Mouse (Mus musculus) hindbrain, embryonic 10.5 days (tissue): Measurements from ENCODE around the gene Zfp386. TPM values are rescaled to one million over a fixed set of nuclear protein-coding genes. Genes with fewer than 3 reads are reported as not detected.

ENCODE experiments used
- DNase-seq: peaks from one replicate; pipeline ENCODE4 v3.0.0-alpha.2; 2017; ENCODE audit warnings: low spot score
- H3K27ac ChIP-seq: fragments of 300-500 bp; sonication (generic); 2 replicates; pipeline ENCODE4 v1.5.1; 2016; ENCODE audit warnings: mild to moderate bottlenecking, moderate library complexity
- H3K27me3 ChIP-seq: fragments of 300-500 bp; sonication (generic); 2 replicates; pipeline ENCODE4 v1.6.1; 2016; ENCODE audit warnings: mild to moderate bottlenecking; ENCODE audit not compliant: poor library complexity, insufficient read depth, severe bottlenecking
- H3K36me3 ChIP-seq: fragments of 300-500 bp; sonication (generic); 2 replicates; pipeline ENCODE4 v1.6.1; 2016; ENCODE audit warnings: mild to moderate bottlenecking, moderate library complexity
- H3K4me1 ChIP-seq: fragments of 300-500 bp; sonication (generic); replicated peaks from 2 replicates; pipeline ENCODE4 v1.6.1; 2016; ENCODE audit warnings: mild to moderate bottlenecking
- H3K4me3 ChIP-seq: fragments of 300-500 bp; sonication (generic); 2 replicates; pipeline ENCODE4 v1.5.1; 2016; ENCODE audit warnings: mild to moderate bottlenecking, moderate library complexity
- H3K9me3 ChIP-seq: fragments of 300-500 bp; sonication (generic); 2 replicates; pipeline ENCODE4 v1.6.1; 2016; ENCODE audit warnings: mild to moderate bottlenecking, moderate library complexity
- WGBS: fragments of 180-500 bp; shearing (Covaris S2); methylation state at CpG from one replicate; pipeline ENCODE4 v1.1.7; 2016; 5-methylcytosine and 5-hydroxymethylcytosine counted together
- polyA plus RNA-seq: library from polyadenylated mRNA; unstranded; fragments of >200 nt; fragmentation: Nextera tagmentation; extraction: Ambion mirVana; gene quantifications from 2 replicates; pipeline ENCODE4 v1.2.1, GENCODE M21; 2016

Zfp386 gene
- polyA plus RNA-seq, 1 experiment from 2014 or later: 60.9 TPM

DNA sequence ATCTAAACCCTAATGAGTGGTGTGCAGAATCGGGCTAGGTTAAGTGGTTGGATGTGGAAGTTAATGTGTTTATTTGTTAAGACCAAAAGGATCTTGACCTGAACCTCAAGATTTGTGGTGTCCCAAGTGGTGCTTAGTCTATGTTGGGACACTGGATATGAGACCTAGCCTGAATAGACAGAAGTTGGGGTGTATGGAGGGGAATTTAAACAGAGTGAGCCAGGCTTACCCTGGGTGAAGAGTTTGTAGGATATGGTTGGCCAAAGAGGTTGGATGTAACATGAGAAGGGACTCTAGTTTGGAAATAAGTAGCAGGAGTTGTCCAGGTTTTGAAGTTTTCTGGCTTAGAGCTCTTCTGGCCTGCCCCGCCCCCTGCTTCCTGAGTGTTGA lies 14.7 kb downstream of the Zfp386 start:
- Histone ChIP-seq H3K27me3 (no peaks in the 10 kb centered on the region), H3K36me3 (peaks cover 52% of the 10 kb centered on the region), H3K4me1 (no peaks in the 10 kb centered on the region), H3K9me3 (peaks cover 53% of the 10 kb centered on the region), H3K4me3 (no peak overlapping the region), H3K27ac (no peak overlapping the region)
- WGBS: 94% methylated on average over 2 of the region's 2 CpGs
- no peak for DNase-seq

DNA sequence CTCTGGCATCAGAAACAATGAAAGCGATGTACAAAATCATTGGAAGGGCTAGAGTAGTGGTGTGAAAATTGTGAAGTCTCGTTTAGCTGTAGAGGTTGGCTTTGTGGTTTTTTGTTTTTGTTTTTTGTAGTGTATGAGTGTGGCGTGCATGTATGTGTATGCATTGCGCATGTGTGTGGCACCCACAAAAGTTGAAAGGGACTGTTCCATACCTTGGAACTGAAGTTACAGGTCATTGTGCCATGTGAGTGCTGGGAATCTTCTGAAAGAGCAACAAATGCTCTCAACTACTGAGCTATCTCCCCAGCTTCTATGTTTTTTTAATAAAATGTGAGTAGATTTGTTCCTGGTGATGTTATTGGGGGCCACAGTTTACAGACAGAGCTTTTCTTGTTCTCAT lies 15.5 kb downstream of the Zfp386 start:
- peaks cover 45% of the 10 kb centered on the region for H3K9me3 ChIP-seq
- H3K4me3 ChIP-seq: no peak overlapping the region
- H3K4me1 ChIP-seq: no peaks in the 10 kb centered on the region
- H3K36me3 ChIP-seq: peaks cover 44% of the 10 kb centered on the region
- H3K27me3 ChIP-seq: no peaks in the 10 kb centered on the region
- no peak for DNase-seq
- H3K27ac ChIP-seq: no peak overlapping the region
- whole genome bisulfite sequencing: 96% methylated on average over 4 of the region's 4 CpGs

DNA sequence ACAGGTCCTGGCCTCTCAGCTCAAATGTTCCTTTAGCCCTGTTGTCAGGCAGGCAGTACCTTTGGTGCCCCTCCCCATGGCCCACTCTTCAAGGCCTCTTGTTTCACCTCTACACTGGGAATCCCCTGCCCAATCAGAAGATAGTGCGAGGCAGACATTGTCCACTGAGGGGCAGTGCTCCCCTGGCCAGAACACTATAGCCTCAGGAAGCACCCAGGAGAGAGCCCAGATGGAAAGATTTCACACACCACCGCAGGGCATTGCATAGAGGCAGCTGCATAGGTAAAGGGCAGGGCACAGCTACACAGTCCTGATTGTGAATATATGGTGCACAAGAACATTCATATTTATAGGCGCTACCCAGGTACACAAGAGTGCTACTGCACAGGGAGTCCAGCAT lies 23.5 kb downstream of the Zfp386 start:
- no peak overlapping the region for H3K27ac ChIP-seq
- no peaks in the 10 kb centered on the region for H3K36me3 ChIP-seq
- no peak overlapping the region for H3K4me3 ChIP-seq
- peaks cover 9% of the 10 kb centered on the region for H3K27me3 ChIP-seq
- H3K4me1 ChIP-seq: no peaks in the 10 kb centered on the region; the same call in 1 of the 2 replicates
- DNase-seq: peak; percentile 61
- H3K9me3 ChIP-seq: no peaks in the 10 kb centered on the region
- WGBS: 25% methylated on average over 3 of the region's 3 CpGs

DNA sequence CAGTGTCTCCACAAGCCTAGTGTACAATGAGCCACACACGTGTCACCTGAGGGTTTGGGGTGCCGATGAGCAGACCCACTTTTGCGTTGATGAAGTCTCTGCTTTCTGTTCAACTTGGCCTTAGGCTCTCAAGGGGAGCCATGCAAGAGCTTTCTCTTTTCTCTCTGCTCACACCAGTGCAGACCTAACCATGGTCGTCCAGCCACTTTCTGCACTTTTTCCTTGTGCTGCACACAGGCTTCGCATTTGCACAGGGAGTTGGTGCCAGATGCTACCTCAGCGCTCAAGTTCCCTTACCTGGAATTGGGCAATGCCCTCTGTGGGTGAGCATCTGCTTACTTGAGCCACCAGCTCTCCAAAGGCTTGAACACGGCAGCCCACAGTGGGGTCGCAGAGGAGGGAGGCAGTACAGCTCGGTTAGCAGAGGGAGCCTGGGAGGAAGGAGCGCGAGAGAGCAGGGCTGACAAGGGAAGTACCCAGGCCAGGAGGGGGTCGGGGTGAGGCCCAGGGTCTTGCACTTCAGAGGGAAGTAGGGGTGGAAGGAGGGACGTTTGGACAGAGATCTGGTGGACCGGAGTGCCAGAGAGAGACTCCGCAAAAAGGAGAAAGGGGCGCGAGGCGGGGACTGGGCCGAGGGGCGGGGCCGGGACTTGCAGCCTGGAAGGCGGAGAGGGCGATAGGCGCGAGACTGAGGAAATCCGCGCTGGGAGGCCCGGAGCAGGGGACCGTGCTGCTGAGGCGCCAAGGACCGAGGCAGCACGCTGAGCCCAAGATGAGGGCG lies 29.7 kb downstream of the Zfp386 start, which contains the start of gene Vipr2:
Gene Vipr2, plus strand, starts transcription at position 653 of the 781 bp plus-strand sequence.
- Histone ChIP-seq H3K27me3 (peaks cover 46% of the 10 kb centered on the region), H3K9me3 (no peaks in the 10 kb centered on the region), H3K27ac (peak within 1 kb of the TSS; percentile 85), H3K4me1 (peaks cover 12% of the 10 kb centered on the region), H3K4me3 (peak within 1 kb of the TSS; percentile 66), H3K36me3 (no peaks in the 10 kb centered on the region)
- WGBS: 5% methylated on average over 33 of the region's 33 CpGs
- peak; percentile 79 for DNase-seq

DNA sequence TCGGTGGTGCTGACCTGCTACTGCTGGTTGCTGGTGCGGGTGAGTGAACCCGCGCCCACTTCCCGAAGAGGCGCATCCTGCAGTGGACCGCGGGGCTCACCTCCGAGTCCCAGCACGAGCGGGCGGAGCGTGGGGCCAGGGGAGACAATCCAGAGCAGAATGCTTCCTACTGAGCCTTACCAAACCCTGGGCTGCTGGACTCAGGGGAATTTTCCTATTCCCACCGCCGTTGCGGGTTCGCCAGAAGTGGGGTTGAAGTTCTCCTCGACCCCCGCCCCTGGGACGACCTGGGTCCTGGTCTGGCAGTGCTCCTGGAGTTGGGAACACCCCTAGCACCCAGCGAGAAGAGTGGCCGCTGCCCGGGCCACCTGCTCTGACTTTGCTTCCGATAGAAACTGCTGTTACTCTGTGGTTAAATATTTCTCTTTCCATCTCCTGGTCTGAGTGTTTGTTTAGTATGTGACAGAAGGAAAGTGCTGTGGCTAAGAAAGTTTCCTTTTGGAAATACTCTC lies 30.4 kb downstream of the Zfp386 start:
- WGBS: 1% methylated on average over 24 of the region's 24 CpGs
- Histone ChIP-seq H3K4me1 (peaks cover 12% of the 10 kb centered on the region), H3K4me3 (peak overlapping the region; percentile 66), H3K9me3 (no peaks in the 10 kb centered on the region), H3K27ac (peak overlapping the region; percentile 85), H3K36me3 (no peaks in the 10 kb centered on the region), H3K27me3 (peaks cover 46% of the 10 kb centered on the region)
- no peak for DNase-seq

DNA sequence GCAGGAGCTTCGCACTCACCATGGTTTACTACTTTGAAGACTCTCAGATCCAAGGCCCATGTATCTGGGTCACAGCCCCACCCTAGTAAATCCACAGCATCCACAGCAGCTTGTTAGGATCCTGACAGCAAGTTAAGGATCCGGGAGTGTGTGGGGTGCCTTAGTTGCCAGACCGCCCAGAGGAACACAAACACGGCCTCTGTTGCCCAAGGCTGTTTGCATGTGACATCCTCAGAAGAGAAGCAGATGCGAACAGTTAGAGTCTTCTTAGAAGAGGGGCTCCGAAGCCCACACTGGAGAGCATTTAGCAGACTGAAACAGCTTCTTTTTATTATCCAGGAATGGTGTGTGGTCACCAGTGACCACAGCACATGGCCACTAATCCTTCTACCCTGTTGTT lies 35.6 kb downstream of the Zfp386 start:
- Histone ChIP-seq H3K36me3 (no peaks in the 10 kb centered on the region), H3K9me3 (no peaks in the 10 kb centered on the region), H3K27ac (no peak overlapping the region), H3K27me3 (peaks cover 20% of the 10 kb centered on the region), H3K4me3 (no peak overlapping the region), H3K4me1 (peaks cover under 1% of the 10 kb centered on the region; the same call in 1 of the 2 replicates)
- no peak for DNase-seq
- WGBS: 83% methylated on average over 6 of the region's 6 CpGs

DNA sequence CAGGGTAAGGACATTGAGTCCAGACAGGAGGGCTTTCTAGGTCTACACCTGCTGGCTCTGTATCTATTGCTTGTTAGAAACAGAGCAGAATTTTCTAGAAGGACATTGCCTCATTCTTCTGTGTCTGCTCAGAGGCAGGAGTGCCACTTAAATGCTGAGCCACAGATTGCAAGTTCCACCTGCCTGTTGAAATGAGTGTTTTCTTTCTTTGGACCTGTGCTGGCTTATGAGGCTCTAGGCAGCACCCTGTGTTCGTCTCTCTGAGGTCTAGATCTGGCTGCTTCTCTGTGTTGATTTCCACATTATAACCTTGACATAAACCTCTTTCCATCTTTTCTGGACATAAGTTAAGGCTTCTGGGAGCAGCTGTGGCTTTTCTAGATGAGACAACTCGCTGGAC lies 36.8 kb downstream of the Zfp386 start:
- H3K27ac ChIP-seq: no peak overlapping the region
- 78% methylated on average over 2 of the region's 2 CpGs for WGBS

DNA sequence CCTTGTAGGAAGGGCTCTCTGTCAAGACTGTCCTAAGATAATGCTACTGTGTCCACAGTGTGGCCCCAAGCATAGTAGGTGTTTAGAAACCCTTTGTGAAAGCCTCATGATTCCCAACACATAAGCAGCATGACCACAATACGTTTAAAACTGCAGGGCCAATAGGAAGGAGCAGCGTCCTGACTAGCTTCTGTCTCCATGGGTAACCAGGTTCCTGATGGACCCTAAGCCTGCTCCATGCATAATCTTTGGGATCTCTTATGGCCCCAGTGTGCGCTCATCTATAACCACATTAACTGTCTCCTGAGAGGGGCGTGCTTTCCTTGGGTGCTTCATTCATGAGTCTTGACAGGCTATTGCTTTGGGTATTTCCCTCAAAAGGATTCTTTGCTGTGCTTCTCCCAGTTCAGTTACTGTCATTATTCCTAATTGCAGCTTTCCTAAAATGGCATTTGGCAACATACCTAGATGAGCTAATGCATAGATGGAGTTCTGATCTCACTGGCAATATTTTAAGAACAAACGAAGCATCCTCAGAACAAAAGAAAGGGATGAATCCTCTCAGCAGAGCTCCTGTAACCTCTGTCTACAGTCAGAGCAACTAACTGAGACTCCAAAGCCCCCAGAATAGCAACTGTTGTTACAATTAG lies 39.6 kb downstream of the Zfp386 start:
- no peaks in the 10 kb centered on the region for H3K27me3 ChIP-seq
- no peaks in the 10 kb centered on the region for H3K36me3 ChIP-seq
- H3K4me1 ChIP-seq: no peaks in the 10 kb centered on the region
- no peak for DNase-seq
- H3K4me3 ChIP-seq: no peak overlapping the region
- 85% methylated on average over 5 of the region's 5 CpGs for WGBS
- no peak overlapping the region for H3K27ac ChIP-seq
- no peaks in the 10 kb centered on the region for H3K9me3 ChIP-seq

More for the DNA sequence above, 36.8 kb downstream of the Zfp386 start:
- H3K27me3 ChIP-seq: peaks cover 9% of the 10 kb centered on the region; the same call in 1 of the 2 replicates
- H3K9me3 ChIP-seq: no peaks in the 10 kb centered on the region
- no peaks in the 10 kb centered on the region for H3K36me3 ChIP-seq
- no peak for DNase-seq
- H3K4me1 ChIP-seq: no peaks in the 10 kb centered on the region
- H3K4me3 ChIP-seq: no peak overlapping the region

DNA sequence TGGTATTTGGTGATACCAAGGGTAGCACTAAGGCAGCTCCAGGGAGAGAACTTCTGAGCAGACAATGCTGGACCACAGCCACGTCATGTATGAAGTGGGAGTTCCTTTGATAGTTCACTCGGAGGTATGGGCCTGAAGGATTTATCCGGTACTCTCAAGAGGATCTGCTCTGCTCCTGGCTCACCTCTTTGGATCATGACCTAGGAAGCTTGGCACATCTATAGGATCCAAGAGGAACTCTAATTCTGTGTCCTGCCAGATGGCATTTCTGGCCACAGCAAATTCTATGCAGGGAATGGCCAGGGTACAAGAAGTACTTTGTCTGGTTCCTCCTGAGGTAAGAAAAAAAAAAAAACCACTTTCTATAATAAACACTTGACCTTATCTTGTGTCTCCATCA lies 42.3 kb downstream of the Zfp386 start:
- DNase-seq: no peak
- Histone ChIP-seq H3K36me3 (no peaks in the 10 kb centered on the region), H3K4me1 (no peaks in the 10 kb centered on the region), H3K9me3 (no peaks in the 10 kb centered on the region), H3K4me3 (no peak overlapping the region), H3K27ac (no peak overlapping the region), H3K27me3 (no peaks in the 10 kb centered on the region)
- WGBS: 94% methylated on average over 3 of the region's 3 CpGs

DNA sequence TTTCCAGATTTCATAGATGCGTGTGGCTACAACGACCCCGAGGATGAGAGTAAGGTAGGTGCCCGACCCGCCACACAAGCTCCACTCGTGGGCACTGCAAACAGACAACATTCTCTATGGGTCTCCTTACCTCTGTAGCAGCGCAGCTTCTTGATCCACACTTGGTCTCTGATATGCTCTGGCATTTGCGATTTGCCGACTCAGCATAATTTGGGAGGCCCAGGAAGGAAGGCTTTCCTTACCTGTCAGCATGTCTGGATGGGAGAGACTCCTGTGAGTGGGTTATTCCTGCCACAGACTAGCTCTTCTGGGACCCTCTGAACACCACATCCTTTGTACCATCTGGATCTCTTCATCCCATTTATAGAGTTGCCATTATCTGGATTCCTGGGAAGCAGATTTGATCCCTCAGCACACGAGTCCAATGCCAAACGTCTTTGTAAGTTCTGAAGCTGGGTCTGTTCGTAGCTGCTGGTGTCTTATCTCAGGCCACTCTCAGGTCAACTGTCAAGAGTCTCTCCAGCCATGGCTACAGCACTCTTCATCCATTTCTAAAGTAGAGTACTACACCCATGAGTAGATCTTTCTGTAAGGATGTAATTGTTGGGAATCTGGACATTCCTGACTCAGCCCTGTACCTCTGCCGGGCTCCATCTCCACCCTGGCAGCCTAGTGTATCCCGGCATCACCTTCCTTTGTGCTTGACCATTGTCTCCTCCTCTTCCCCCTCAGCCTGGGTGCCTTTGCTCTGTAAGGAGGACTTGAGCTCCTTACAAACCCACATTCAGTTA lies 47.4 kb downstream of the Zfp386 start:
- H3K4me3 ChIP-seq: no peak overlapping the region
- no peak overlapping the region for H3K27ac ChIP-seq
- no peaks in the 10 kb centered on the region for H3K36me3 ChIP-seq
- no peaks in the 10 kb centered on the region for H3K9me3 ChIP-seq
- no peaks in the 10 kb centered on the region for H3K27me3 ChIP-seq
- no peak for DNase-seq
- H3K4me1 ChIP-seq: no peaks in the 10 kb centered on the region
- 87% methylated on average over 14 of the region's 14 CpGs for WGBS

DNA sequence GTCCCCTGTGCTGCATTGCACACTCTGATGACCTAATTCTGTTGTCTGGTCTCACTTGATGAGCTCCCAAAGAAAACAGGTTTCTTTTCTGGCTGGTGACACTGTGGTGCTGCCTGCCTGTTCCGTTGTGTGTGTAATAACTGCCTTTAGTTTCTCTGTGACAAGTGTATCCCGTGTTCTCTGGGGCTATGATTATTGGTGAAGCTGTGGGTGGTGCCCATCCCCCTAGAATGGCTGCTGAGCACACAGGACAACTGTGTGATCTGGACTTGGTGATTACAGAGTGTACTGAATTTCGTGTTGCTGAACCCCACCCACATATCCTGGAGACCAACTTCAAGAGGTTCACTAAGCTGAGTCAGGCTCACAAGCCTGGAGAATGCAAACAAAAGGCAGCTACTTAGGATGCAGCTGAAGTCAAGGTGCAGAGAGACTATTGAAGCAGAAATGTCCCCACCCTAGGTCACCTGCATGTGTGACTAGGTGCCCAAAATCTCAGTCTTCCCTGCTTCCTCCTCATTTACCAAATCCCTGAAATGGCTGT lies 48.9 kb downstream of the Zfp386 start:
- WGBS: 78% methylated on average over 3 of the region's 3 CpGs

DNA sequence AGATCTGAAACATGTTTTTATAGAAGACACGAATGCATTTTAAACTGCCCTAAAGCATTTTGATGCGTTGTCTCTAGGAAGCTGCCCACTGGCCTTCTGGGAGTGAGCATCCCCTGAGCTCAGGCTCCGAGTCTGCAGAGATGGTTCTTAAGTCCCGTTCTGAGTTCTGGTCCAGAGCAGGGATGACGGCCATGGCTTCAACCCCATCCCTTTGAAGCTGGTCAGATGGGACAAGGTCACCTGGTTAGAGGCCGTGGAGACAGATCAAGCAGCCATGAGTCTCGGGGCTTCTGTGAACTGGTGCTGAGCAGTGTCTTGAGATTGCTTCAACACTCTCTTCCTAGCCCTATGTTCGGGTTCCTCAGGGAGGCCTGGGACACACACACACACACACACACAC lies 49.6 kb downstream of the Zfp386 start:
- H3K36me3 ChIP-seq: no peaks in the 10 kb centered on the region
- WGBS: 92% methylated on average over 8 of the region's 8 CpGs
- H3K27me3 ChIP-seq: no peaks in the 10 kb centered on the region
- no peak for DNase-seq
- H3K27ac ChIP-seq: no peak overlapping the region
- H3K9me3 ChIP-seq: no peaks in the 10 kb centered on the region
- no peak overlapping the region for H3K4me3 ChIP-seq
- H3K4me1 ChIP-seq: no peaks in the 10 kb centered on the region

More for the DNA sequence above, 48.9 kb downstream of the Zfp386 start:
- DNase-seq: no peak
- Histone ChIP-seq H3K36me3 (no peaks in the 10 kb centered on the region), H3K27me3 (no peaks in the 10 kb centered on the region), H3K27ac (no peak overlapping the region), H3K9me3 (no peaks in the 10 kb centered on the region), H3K4me1 (no peaks in the 10 kb centered on the region), H3K4me3 (no peak overlapping the region)
